ENCODE assay signal across 17 mouse cellular contexts in the genomic region with DNA sequence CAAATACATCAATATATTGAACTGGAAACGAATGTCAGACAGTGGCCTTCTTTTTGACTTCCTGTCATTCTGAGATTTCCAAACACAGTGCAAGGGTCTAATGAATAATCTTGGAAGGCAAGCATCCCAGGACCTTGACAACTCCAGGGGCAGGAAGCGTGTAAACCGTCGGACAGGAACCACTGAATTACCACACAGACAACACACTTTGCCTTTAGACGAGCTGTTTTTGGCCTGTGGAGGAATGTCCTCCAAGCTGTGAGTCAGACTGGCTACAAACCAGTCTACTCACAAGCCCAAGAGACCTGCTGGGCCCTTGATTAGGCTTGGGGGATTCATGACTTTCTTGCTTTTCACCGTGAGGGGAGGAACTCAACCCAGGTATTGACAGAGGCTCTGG. TPM values are rescaled to one million over a fixed set of nuclear protein-coding genes. Genes with fewer than 3 reads are reported as not detected.
DNase-seq lines count a peak whose midpoint lies in the region; ATAC-seq and TF ChIP-seq lines count a peak whose summit lies in the region.
"Had no signal": no experiment of that assay in that cellular context is flagged by ENCODE, and none has a peak within 500 bp of the region (broad histone marks: within the 10 kb centered on the region; RNA-seq: fewer than 3 reads in every experiment).

No protein-coding gene starts in this region.

- DNase-seq in heart, postnatal 4 days = no peak
- no peak for DNase-seq in stomach, postnatal 0 days (ENCODE audit: low spot score)
- DNase-seq in liver, embryonic 14.5 days (ENCODE audit: low read depth in 3 of 3, low spot score in 3 of 3) = no peak
- no peak for DNase-seq in layer of hippocampus, postnatal 25 days (ENCODE audit: extremely low spot score in 1 of 2, low spot score in 1 of 2)
- no peak for DNase-seq in testis, postnatal 10 days (ENCODE audit: low spot score)
- DNase-seq: cerebellum, adult 8-10 months; thymus, postnatal 14 days had no signal

- H3K9ac ChIP-seq in heart, embryonic 14.5 days (ENCODE audit: low read length) = no peak overlapping the region
- H3K9ac ChIP-seq in stomach, embryonic 14.5 days (replicated peaks; ENCODE audit: low read depth, low read length) = no peak overlapping the region
- no peak overlapping the region for H3K9ac ChIP-seq in stomach, postnatal 0 days (ENCODE audit: low read length)
- no peak overlapping the region for H3K9ac ChIP-seq in liver, embryonic 14.5 days (replicated peaks)
- H3K9ac ChIP-seq: embryonic facial prominence, embryonic 12.5 days; forebrain, embryonic 15.5 days; kidney, embryonic 15.5 days had no signal

- TF ChIP-seq CTCF in stomach, postnatal 0 days (IDR thresholded peaks at IDR 0.05; ENCODE audit: low read depth) = no peak
- no peak for TF ChIP-seq CTCF in liver, embryonic 14.5 days (IDR thresholded peaks at IDR 0.05; ENCODE audit: low read depth)

- no peaks in the 10 kb centered on the region for H3K27me3 ChIP-seq in heart, embryonic 14.5 days (ENCODE audit: control insufficient read depth, insufficient read depth, low read length)
- H3K27me3 ChIP-seq in stomach, embryonic 14.5 days (ENCODE audit: control insufficient read depth, insufficient read depth, low read length) = no peaks in the 10 kb centered on the region
- no peaks in the 10 kb centered on the region for H3K27me3 ChIP-seq in stomach, postnatal 0 days (ENCODE audit: control insufficient read depth, insufficient read depth, low read length)
- no peaks in the 10 kb centered on the region for H3K27me3 ChIP-seq in liver, embryonic 14.5 days (ENCODE audit: control insufficient read depth, insufficient read depth, low read length)
- H3K27me3 ChIP-seq: embryonic facial prominence, embryonic 12.5 days; forebrain, embryonic 15.5 days; kidney, embryonic 15.5 days had no signal

- whole genome bisulfite sequencing in heart, embryonic 14.5 days = 53% methylated on average over 6 of the region's 6 CpGs
- WGBS in stomach, embryonic 14.5 days = 56% methylated on average over 6 of the region's 6 CpGs
- 47% methylated on average over 6 of the region's 6 CpGs for WGBS in stomach, postnatal 0 days
- 35% methylated on average over 6 of the region's 6 CpGs for WGBS in liver, embryonic 14.5 days (ENCODE audit: insufficient replicate concordance)

- no peak for ATAC-seq in heart, embryonic 14.5 days (ENCODE audit: insufficient number of reproducible peaks, insufficient read depth, low FRiP score, low read depth)
- no peak for ATAC-seq in stomach, embryonic 14.5 days (ENCODE audit: insufficient number of reproducible peaks, insufficient read depth, low FRiP score, low read depth)
- ATAC-seq in stomach, postnatal 0 days (ENCODE audit: low FRiP score, low TSS enrichment) = no peak
- no peak for ATAC-seq in liver, embryonic 14.5 days (ENCODE audit: insufficient read depth)
- ATAC-seq: forebrain, embryonic 15.5 days; midbrain, embryonic 16.5 days had no signal

- H3K4me1 ChIP-seq in heart, embryonic 14.5 days (ENCODE audit: control insufficient read depth in 2 of 2, insufficient read depth in 2 of 2, low read length in 2 of 2) = peaks cover 7 to 13% of the 10 kb centered on the region in 2 experiments
- 0 out of 2 replicates have a peak, but pooled peaks cover 6% of the 10 kb centered on the region for H3K4me1 ChIP-seq in stomach, embryonic 14.5 days (ENCODE audit: control insufficient read depth, insufficient read depth, low read length)
- H3K4me1 ChIP-seq in stomach, postnatal 0 days (replicated peaks; ENCODE audit: control insufficient read depth, insufficient read depth) = no peaks in the 10 kb centered on the region
- peaks cover 0 to 4% of the 10 kb centered on the region in 2 experiments; a peak in 1 of 4 replicates for H3K4me1 ChIP-seq in liver, embryonic 14.5 days (replicated peaks; ENCODE audit: control insufficient read depth in 2 of 2, insufficient read depth in 2 of 2, low read length in 1 of 2)
- H3K4me1 ChIP-seq: forebrain, embryonic 15.5 days had no signal

- H3K36me3 ChIP-seq in heart, embryonic 14.5 days (ENCODE audit: control insufficient read depth, insufficient read depth, low read length) = no peaks in the 10 kb centered on the region
- no peaks in the 10 kb centered on the region for H3K36me3 ChIP-seq in stomach, embryonic 14.5 days (ENCODE audit: control insufficient read depth, insufficient read depth, low read length)
- no peaks in the 10 kb centered on the region for H3K36me3 ChIP-seq in stomach, postnatal 0 days (ENCODE audit: control insufficient read depth, insufficient read depth, low read length)
- H3K36me3 ChIP-seq in liver, embryonic 14.5 days (replicated peaks; ENCODE audit: control insufficient read depth, insufficient read depth, low read depth) = no peaks in the 10 kb centered on the region
- H3K36me3 ChIP-seq: embryonic facial prominence, embryonic 12.5 days; forebrain, embryonic 15.5 days; kidney, embryonic 15.5 days had no signal

- peak overlapping the region; percentile 27 to 66; a peak in 3 of 4 replicates for H3K27ac ChIP-seq in heart, embryonic 14.5 days (replicated peaks in 1 of 2; ENCODE audit: control insufficient read depth in 1 of 2, insufficient read depth in 1 of 2, low read depth in 2 of 2, low read length in 2 of 2)
- peak overlapping the region; percentile 1; the same call in 1 of the 2 replicates for H3K27ac ChIP-seq in stomach, embryonic 14.5 days (ENCODE audit: low read length)
- no peak overlapping the region for H3K27ac ChIP-seq in stomach, postnatal 0 days (replicated peaks)
- H3K27ac ChIP-seq in liver, embryonic 14.5 days = no peak overlapping the region
- H3K27ac ChIP-seq: embryonic facial prominence, embryonic 12.5 days; forebrain, embryonic 15.5 days; kidney, embryonic 15.5 days had no signal

- no peak overlapping the region for H3K4me3 ChIP-seq in heart, embryonic 14.5 days (ENCODE audit: control insufficient read depth in 1 of 2, insufficient read depth in 1 of 2, low read depth in 1 of 2, low read length in 2 of 2)
- H3K4me3 ChIP-seq in stomach, embryonic 14.5 days (ENCODE audit: low read depth, low read length) = no peak overlapping the region
- no peak overlapping the region for H3K4me3 ChIP-seq in stomach, postnatal 0 days (ENCODE audit: low read depth, low read length)
- no peak overlapping the region for H3K4me3 ChIP-seq in liver, embryonic 14.5 days (ENCODE audit: insufficient read depth in 1 of 2, low read depth in 2 of 2, low read length in 2 of 2)
- H3K4me3 ChIP-seq: embryonic facial prominence, embryonic 12.5 days; forebrain, embryonic 15.5 days; kidney, embryonic 15.5 days; megakaryocyte, embryonic 14.5 days had no signal

- TF ChIP-seq EP300 in stomach, postnatal 0 days (optimal IDR thresholded peaks at IDR 0.05) = no peak
- no peak for TF ChIP-seq EP300 in liver, embryonic 14.5 days (IDR thresholded peaks at IDR 0.05; ENCODE audit: low read depth)

- no peaks in the 10 kb centered on the region for H3K9me3 ChIP-seq in heart, embryonic 14.5 days (ENCODE audit: control insufficient read depth, low read length)
- H3K9me3 ChIP-seq in stomach, embryonic 14.5 days (ENCODE audit: control insufficient read depth, low read depth, low read length) = no peaks in the 10 kb centered on the region
- no peaks in the 10 kb centered on the region for H3K9me3 ChIP-seq in stomach, postnatal 0 days (ENCODE audit: control insufficient read depth, low read length)
- no peaks in the 10 kb centered on the region for H3K9me3 ChIP-seq in liver, embryonic 14.5 days (ENCODE audit: control insufficient read depth, low read length)
- H3K9me3 ChIP-seq: embryonic facial prominence, embryonic 12.5 days; forebrain, embryonic 15.5 days; kidney, embryonic 15.5 days; megakaryocyte, embryonic 14.5 days had no signal

- no peak overlapping the region for H3K4me2 ChIP-seq in heart, embryonic 14.5 days (ENCODE audit: low read length)
- H3K4me2 ChIP-seq in stomach, embryonic 14.5 days (replicated peaks; ENCODE audit: low read depth, low read length) = no peak overlapping the region
- no peak overlapping the region for H3K4me2 ChIP-seq in stomach, postnatal 0 days (replicated peaks; ENCODE audit: low read depth)
- H3K4me2 ChIP-seq in liver, embryonic 14.5 days (ENCODE audit: low read depth) = peak overlapping the region; percentile 36
- H3K4me2 ChIP-seq: embryonic facial prominence, embryonic 12.5 days; forebrain, embryonic 15.5 days; kidney, embryonic 15.5 days had no signal

RNA-seq across cellular contexts. Expression of gene Hkdc1, which starts 1.9 kb away (rescaled TPM):
- polyA plus RNA-seq in heart, embryonic 14.5 days (2014; fragmentation: Nextera tagmentation; extraction: Ambion mirVana) = 0.18 and 0.27 TPM in 2 replicates
- total RNA-seq in heart, postnatal 4 days (2021) = not detected
- 2.0 and 2.2 TPM in 2 replicates for polyA plus RNA-seq in stomach, embryonic 14.5 days (2014; fragmentation: Nextera tagmentation; extraction: Ambion mirVana)
- 5.5 and 5.6 TPM in 2 replicates for polyA plus RNA-seq in stomach, postnatal 0 days (2015; fragmentation: Nextera tagmentation; extraction: Ambion mirVana)
- polyA plus RNA-seq in liver, embryonic 14.5 days (2012; rRNA removed) = 3.4 and 4.1 TPM in 2 replicates
- 2.4 and 2.8 TPM in 2 replicates for polyA plus RNA-seq in liver, embryonic 14.5 days (2014; fragmentation: Nextera tagmentation; extraction: Ambion mirVana)
- 1 to 10 TPM; 2.3 to 3.8 TPM for total RNA-seq in layer of hippocampus, postnatal 25 days (2021)
- total RNA-seq: common myeloid progenitor, adult 5-6 weeks; hematopoietic stem cell, adult 5-6 weeks had no signal
- polyA plus RNA-seq: liver, adult 2 months had no signal

RNA-seq across cellular contexts. Expression of gene 4930507D05Rik, which starts 28.9 kb away (rescaled TPM):
- polyA plus RNA-seq in heart, embryonic 14.5 days (2014; fragmentation: Nextera tagmentation; extraction: Ambion mirVana) = 0.49 and 0.89 TPM in 2 replicates
- total RNA-seq in heart, postnatal 4 days (2021) = under 1 TPM; 0.36 to 0.62 TPM
- polyA plus RNA-seq in stomach, embryonic 14.5 days (2014; fragmentation: Nextera tagmentation; extraction: Ambion mirVana) = 0.71 and 0.90 TPM in 2 replicates
- 0.21 and 0.23 TPM in 2 replicates for polyA plus RNA-seq in stomach, postnatal 0 days (2015; fragmentation: Nextera tagmentation; extraction: Ambion mirVana)
- 0.11 TPM in 2 replicates for polyA plus RNA-seq in liver, embryonic 14.5 days (2012; rRNA removed)
- polyA plus RNA-seq in liver, embryonic 14.5 days (2014; fragmentation: Nextera tagmentation; extraction: Ambion mirVana) = 0.25 TPM in 1 of 2 replicates, not detected in the other
- total RNA-seq in layer of hippocampus, postnatal 25 days (2021) = 1 to 10 TPM; 1.2 to 2.0 TPM
- polyA plus RNA-seq: liver, adult 2 months had no signal

RNA-seq across cellular contexts. Expression of gene Supv3l1, which starts 29.1 kb away (rescaled TPM):
- polyA plus RNA-seq in heart, embryonic 14.5 days (2014; fragmentation: Nextera tagmentation; extraction: Ambion mirVana) = 29.2 and 29.5 TPM in 2 replicates
- total RNA-seq in heart, postnatal 4 days (2021) = 10 to 100 TPM; 39.2 to 40.7 TPM
- polyA plus RNA-seq in stomach, embryonic 14.5 days (2014; fragmentation: Nextera tagmentation; extraction: Ambion mirVana) = 25.5 and 25.8 TPM in 2 replicates
- polyA plus RNA-seq in stomach, postnatal 0 days (2015; fragmentation: Nextera tagmentation; extraction: Ambion mirVana) = 12.6 and 13.9 TPM in 2 replicates
- polyA plus RNA-seq in liver, embryonic 14.5 days (2012; rRNA removed) = 12.6 and 16.4 TPM in 2 replicates
- 13.5 and 14.4 TPM in 2 replicates for polyA plus RNA-seq in liver, embryonic 14.5 days (2014; fragmentation: Nextera tagmentation; extraction: Ambion mirVana)
- 10 to 100 TPM; 23.6 to 24.7 TPM for total RNA-seq in layer of hippocampus, postnatal 25 days (2021)

RNA-seq across cellular contexts. Expression of gene Hk1, which starts 40.7 kb away (rescaled TPM):
- 112 and 132 TPM in 2 replicates for polyA plus RNA-seq in heart, embryonic 14.5 days (2014; fragmentation: Nextera tagmentation; extraction: Ambion mirVana)
- 100 to 1,000 TPM; 235 to 242 TPM for total RNA-seq in heart, postnatal 4 days (2021)
- polyA plus RNA-seq in stomach, embryonic 14.5 days (2014; fragmentation: Nextera tagmentation; extraction: Ambion mirVana) = 19.4 and 23.6 TPM in 2 replicates
- polyA plus RNA-seq in stomach, postnatal 0 days (2015; fragmentation: Nextera tagmentation; extraction: Ambion mirVana) = 35.6 and 36.5 TPM in 2 replicates
- 40.8 and 56.1 TPM in 2 replicates for polyA plus RNA-seq in liver, embryonic 14.5 days (2012; rRNA removed)
- 54.2 and 58.7 TPM in 2 replicates for polyA plus RNA-seq in liver, embryonic 14.5 days (2014; fragmentation: Nextera tagmentation; extraction: Ambion mirVana)
- total RNA-seq in layer of hippocampus, postnatal 25 days (2021) = 100 to 1,000 TPM; 297 to 303 TPM

Comparison
In these comparisons a context has a peak if more than half of its experiments do, and no peak if none do; other contexts are left out.
1. H3K27ac ChIP-seq: peak in heart, embryonic 14.5 days (2 of 2) and stomach, embryonic 14.5 days (single experiment); none in stomach, postnatal 0 days (single experiment) and liver, embryonic 14.5 days (single experiment).